Mouse (Mus musculus): ENCODE measurements around the gene Dgkh. TPM values are rescaled to one million over a fixed set of nuclear protein-coding genes. Genes with fewer than 3 reads are reported as not detected.

The Dgkh gene
- polyA plus RNA-seq, 1 experiment: not detected

GRCm38 (mm10) chr14:78703361-78703760, 29.2 kb downstream of the Dgkh start:
- TF ChIP-seq POLR2A (IDR thresholded peaks at IDR 0.05; ENCODE audit: insufficient read depth, low read depth, low read length): no peak
- Histone ChIP-seq H3K4me3 (ENCODE audit: insufficient read depth, low read depth, low read length) (no peak overlapping the region), H3K27ac (ENCODE audit: insufficient read depth, low read depth, low read length) (no peak overlapping the region), H3K4me1 (ENCODE audit: control insufficient read depth, insufficient read depth, low read length) (0 out of 2 replicates have a peak, but pooled peaks cover 5% of the 10 kb centered on the region)
- WGBS: 83% methylated on average over 6 of the region's 6 CpGs

- Histone ChIP-seq H3K4me1 (ENCODE audit: control insufficient read depth, insufficient read depth, low read length) (0 out of 2 replicates have a peak, but pooled peaks cover 5% of the 10 kb centered on the region), H3K4me3 (ENCODE audit: insufficient read depth, low read depth, low read length) (no peak overlapping the region), H3K27ac (ENCODE audit: insufficient read depth, low read depth, low read length) (no peak overlapping the region)
- WGBS: 87% methylated on average over 4 of the region's 4 CpGs
- TF ChIP-seq POLR2A (IDR thresholded peaks at IDR 0.05; ENCODE audit: insufficient read depth, low read depth, low read length) (no peak), CTCF (IDR thresholded peaks at IDR 0.05; ENCODE audit: insufficient read depth, low read depth, low read length) (no peak)
Measured at GRCm38 (mm10) chr14:78702048-78702447, 30.5 kb downstream of the Dgkh start.

- 85% methylated on average over 8 of the region's 8 CpGs for WGBS
- H3K27ac ChIP-seq (ENCODE audit: insufficient read depth, low read depth, low read length): no peak overlapping the region
Measured at GRCm38 (mm10) chr14:78701501-78701900, 31.1 kb downstream of the Dgkh start.

GRCm38 (mm10) chr14:78701087-78701486, 31.5 kb downstream of the Dgkh start:
- no peak for TF ChIP-seq POLR2A (IDR thresholded peaks at IDR 0.05; ENCODE audit: insufficient read depth, low read depth, low read length)
- TF ChIP-seq CTCF (IDR thresholded peaks at IDR 0.05; ENCODE audit: insufficient read depth, low read depth, low read length): no peak
- Histone ChIP-seq H3K27ac (ENCODE audit: insufficient read depth, low read depth, low read length) (no peak overlapping the region), H3K4me3 (ENCODE audit: insufficient read depth, low read depth, low read length) (no peak overlapping the region), H3K4me1 (ENCODE audit: control insufficient read depth, insufficient read depth, low read length) (0 out of 2 replicates have a peak, but pooled peaks cover 5% of the 10 kb centered on the region)
- WGBS: 83% methylated on average over 9 of the region's 9 CpGs

More at GRCm38 (mm10) chr14:78701501-78701900, 31.1 kb downstream of the Dgkh start:
- Histone ChIP-seq H3K4me3 (ENCODE audit: insufficient read depth, low read depth, low read length) (no peak overlapping the region), H3K4me1 (ENCODE audit: control insufficient read depth, insufficient read depth, low read length) (0 out of 2 replicates have a peak, but pooled peaks cover 5% of the 10 kb centered on the region)
- no peak for TF ChIP-seq CTCF (IDR thresholded peaks at IDR 0.05; ENCODE audit: insufficient read depth, low read depth, low read length)
- TF ChIP-seq POLR2A (IDR thresholded peaks at IDR 0.05; ENCODE audit: insufficient read depth, low read depth, low read length): no peak

GRCm38 (mm10) chr14:78699634-78700033, 32.9 kb downstream of the Dgkh start:
- TF ChIP-seq CTCF (IDR thresholded peaks at IDR 0.05; ENCODE audit: insufficient read depth, low read depth, low read length): no peak
- TF ChIP-seq POLR2A (IDR thresholded peaks at IDR 0.05; ENCODE audit: insufficient read depth, low read depth, low read length): no peak
- WGBS: 90% methylated on average over 3 of the region's 3 CpGs
- Histone ChIP-seq H3K4me1 (ENCODE audit: control insufficient read depth, insufficient read depth, low read length) (0 out of 2 replicates have a peak, but pooled peaks cover 5% of the 10 kb centered on the region), H3K4me3 (ENCODE audit: insufficient read depth, low read depth, low read length) (no peak overlapping the region), H3K27ac (ENCODE audit: insufficient read depth, low read depth, low read length) (no peak overlapping the region)

- 62% methylated on average over 5 of the region's 5 CpGs for WGBS
- 0 out of 2 replicates have a peak, but pooled peaks cover 3% of the 10 kb centered on the region for H3K4me1 ChIP-seq (ENCODE audit: control insufficient read depth, insufficient read depth, low read length)
- no peak overlapping the region for H3K27ac ChIP-seq (ENCODE audit: insufficient read depth, low read depth, low read length)
- no peak for TF ChIP-seq POLR2A (IDR thresholded peaks at IDR 0.05; ENCODE audit: insufficient read depth, low read depth, low read length)
- no peak for TF ChIP-seq CTCF (IDR thresholded peaks at IDR 0.05; ENCODE audit: insufficient read depth, low read depth, low read length)
- H3K4me3 ChIP-seq (ENCODE audit: insufficient read depth, low read depth, low read length): no peak overlapping the region
Measured at GRCm38 (mm10) chr14:78699196-78699595, 33.4 kb downstream of the Dgkh start.

- 97% methylated on average over 8 of the region's 8 CpGs for WGBS
- no peak overlapping the region for H3K4me3 ChIP-seq (ENCODE audit: insufficient read depth, low read depth, low read length)
- TF ChIP-seq CTCF (IDR thresholded peaks at IDR 0.05; ENCODE audit: insufficient read depth, low read depth, low read length) (no peak), POLR2A (IDR thresholded peaks at IDR 0.05; ENCODE audit: insufficient read depth, low read depth, low read length) (no peak)
- no peak overlapping the region for H3K27ac ChIP-seq (ENCODE audit: insufficient read depth, low read depth, low read length)
- H3K4me1 ChIP-seq (ENCODE audit: control insufficient read depth, insufficient read depth, low read length): peaks cover 8% of the 10 kb centered on the region; the same call in 1 of the 2 replicates
Measured at GRCm38 (mm10) chr14:78694121-78694520, 38.5 kb downstream of the Dgkh start.

- 61% methylated on average over 4 of the region's 4 CpGs for WGBS
- peaks cover 5% of the 10 kb centered on the region; the same call in 1 of the 2 replicates for H3K4me1 ChIP-seq (ENCODE audit: control insufficient read depth, insufficient read depth, low read length)
- no peak overlapping the region for H3K27ac ChIP-seq (ENCODE audit: insufficient read depth, low read depth, low read length)
- H3K4me3 ChIP-seq (ENCODE audit: insufficient read depth, low read depth, low read length): no peak overlapping the region
- TF ChIP-seq POLR2A (IDR thresholded peaks at IDR 0.05; ENCODE audit: insufficient read depth, low read depth, low read length) (no peak), CTCF (IDR thresholded peaks at IDR 0.05; ENCODE audit: insufficient read depth, low read depth, low read length) (no peak)
Measured at GRCm38 (mm10) chr14:78692602-78693001, 40.0 kb downstream of the Dgkh start.

- Histone ChIP-seq H3K4me1 (ENCODE audit: control insufficient read depth, insufficient read depth, low read length) (peaks cover 5% of the 10 kb centered on the region; the same call in 1 of the 2 replicates), H3K27ac (ENCODE audit: insufficient read depth, low read depth, low read length) (no peak overlapping the region), H3K4me3 (ENCODE audit: insufficient read depth, low read depth, low read length) (no peak overlapping the region)
- TF ChIP-seq CTCF (IDR thresholded peaks at IDR 0.05; ENCODE audit: insufficient read depth, low read depth, low read length) (no peak), POLR2A (IDR thresholded peaks at IDR 0.05; ENCODE audit: insufficient read depth, low read depth, low read length) (no peak)
- 77% methylated on average over 5 of the region's 5 CpGs for WGBS
Measured at GRCm38 (mm10) chr14:78691926-78692487, 40.6 kb downstream of the Dgkh start.

Measured in olfactory bulb, adult 2 months (tissue).